Mouse (Mus musculus) hindbrain, embryonic 16.5 days (tissue): ENCODE measurements around the gene Slc7a7. TPM values are rescaled to one million over a fixed set of nuclear protein-coding genes. Genes with fewer than 3 reads are reported as not detected.

Experiments
- ATAC-seq: fragments of 200-750 bp; cut with Nextera tagmentation; 2 replicates; pipeline ENCODE4 v1.8.0; 2017; ENCODE audit warnings: moderate TSS enrichment, moderate library complexity
- H3K27ac ChIP-seq: fragments of 300-500 bp; sonication (generic); 2 replicates; pipeline ENCODE4 v1.5.1; 2014; ENCODE audit warnings: low read depth, mild to moderate bottlenecking, control low read depth, low read length, moderate library complexity
- H3K27me3 ChIP-seq: fragments of 300-500 bp; sonication (generic); replicated peaks from 2 replicates; pipeline ENCODE4 v1.6.1; 2014; ENCODE audit warnings: low read length; ENCODE audit not compliant: control insufficient read depth, insufficient read depth
- H3K36me3 ChIP-seq: fragments of 300-500 bp; sonication (generic); 2 replicates; pipeline ENCODE4 v1.6.1; 2014; ENCODE audit warnings: mild to moderate bottlenecking, low read length, moderate library complexity, mixed read lengths; ENCODE audit not compliant: control insufficient read depth, insufficient read depth
- H3K4me1 ChIP-seq: fragments of 300-500 bp; sonication (generic); 2 replicates; pipeline ENCODE4 v1.6.1; 2014; ENCODE audit warnings: low read depth, low read length; ENCODE audit not compliant: control insufficient read depth, insufficient read depth
- H3K4me2 ChIP-seq: fragments of 300-500 bp; sonication (generic); 2 replicates; pipeline ENCODE4 v1.6.1; 2014; ENCODE audit warnings: mild to moderate bottlenecking, low read length, control low read depth, moderate library complexity
- H3K4me3 ChIP-seq: fragments of 300-500 bp; sonication (generic); 2 replicates; pipeline ENCODE4 v1.5.1; 2014; ENCODE audit warnings: mild to moderate bottlenecking, low read length, control low read depth, moderate library complexity
- H3K9ac ChIP-seq: fragments of 300-500 bp; sonication (generic); 2 replicates; pipeline ENCODE4 v1.6.1; 2014; ENCODE audit warnings: low read depth, mild to moderate bottlenecking, control low read depth, low read length, moderate library complexity
- H3K9me3 ChIP-seq: fragments of 300-500 bp; sonication (generic); 2 replicates; pipeline ENCODE4 v1.6.1; 2014; ENCODE audit warnings: mild to moderate bottlenecking, low read length, moderate library complexity; ENCODE audit not compliant: control insufficient read depth
- WGBS: fragments of 180-500 bp; shearing (Covaris S2); extraction: QIAGEN DNeasy Blood & Tissue Kit; methylation state at CpG from one replicate; pipeline ENCODE4 v1.1.7; 2014; 5-methylcytosine and 5-hydroxymethylcytosine counted together
- polyA plus RNA-seq: library from polyadenylated mRNA; unstranded; fragments of >200 nt; fragmentation: Nextera tagmentation; extraction: Ambion mirVana; gene quantifications from 2 replicates; pipeline ENCODE4 v1.2.1, GENCODE M21; 2015

Gene Slc7a7
- polyA plus RNA-seq, 1 experiment from 2014 or later, result 4.9 TPM

GRCm38 (mm10) chr14:54415241-54416020, 2.1 kb downstream of the Slc7a7 start:
- H3K4me1 ChIP-seq, result 0 out of 2 replicates have a peak, but pooled peaks cover 3% of the 10 kb centered on the region
- 10% methylated on average over 13 of the region's 13 CpGs for WGBS
- no peak overlapping the region for H3K4me2 ChIP-seq
- no peak overlapping the region for H3K4me3 ChIP-seq
- no peak overlapping the region for H3K9ac ChIP-seq
- no peak overlapping the region for H3K27ac ChIP-seq
- no peak for ATAC-seq
- peaks cover 11% of the 10 kb centered on the region; the same call in 1 of the 2 replicates for H3K27me3 ChIP-seq
- H3K36me3 ChIP-seq, result no peaks in the 10 kb centered on the region
- H3K9me3 ChIP-seq, result no peaks in the 10 kb centered on the region

GRCm38 (mm10) chr14:54413877-54414700, 3.5 kb downstream of the Slc7a7 start:
- no peak overlapping the region for H3K4me3 ChIP-seq
- peak overlapping the region; percentile 31; the same call in 1 of the 2 replicates for H3K4me2 ChIP-seq
- H3K9ac ChIP-seq, result no peak overlapping the region; the same call in 1 of the 2 replicates
- peaks cover 11% of the 10 kb centered on the region; the same call in 1 of the 2 replicates for H3K27me3 ChIP-seq
- peak; percentile 50; the same call in 1 of the 2 replicates for ATAC-seq
- H3K9me3 ChIP-seq, result no peaks in the 10 kb centered on the region
- no peaks in the 10 kb centered on the region for H3K36me3 ChIP-seq
- H3K4me1 ChIP-seq, result 0 out of 2 replicates have a peak, but pooled peaks cover 3% of the 10 kb centered on the region
- no peak overlapping the region for H3K27ac ChIP-seq
- 10% methylated on average over 18 of the region's 18 CpGs for WGBS

GRCm38 (mm10) chr14:54412629-54413170, 4.9 kb downstream of the Slc7a7 start:
- Histone ChIP-seq H3K9me3 (no peaks in the 10 kb centered on the region), H3K27ac (peak overlapping the region; percentile 15; the same call in 1 of the 2 replicates), H3K4me1 (0 out of 2 replicates have a peak, but pooled peaks cover 3% of the 10 kb centered on the region), H3K4me3 (no peak overlapping the region), H3K27me3 (peaks cover 11% of the 10 kb centered on the region; the same call in 1 of the 2 replicates), H3K36me3 (no peaks in the 10 kb centered on the region), H3K9ac (no peak overlapping the region), H3K4me2 (no peak overlapping the region)
- no peak for ATAC-seq
- 39% methylated on average over 2 of the region's 2 CpGs for WGBS

GRCm38 (mm10) chr14:54412000-54412576, 5.5 kb downstream of the Slc7a7 start:
- 34% methylated on average over 9 of the region's 9 CpGs for WGBS
- Histone ChIP-seq H3K4me2 (no peak overlapping the region), H3K36me3 (no peaks in the 10 kb centered on the region), H3K9me3 (no peaks in the 10 kb centered on the region), H3K4me3 (no peak overlapping the region), H3K27me3 (0 out of 2 replicates have a peak, but pooled peaks cover 8% of the 10 kb centered on the region), H3K9ac (no peak overlapping the region), H3K4me1 (0 out of 2 replicates have a peak, but pooled peaks cover 3% of the 10 kb centered on the region), H3K27ac (no peak overlapping the region)
- ATAC-seq, result no peak

GRCm38 (mm10) chr14:54409980-54410810, 7.4 kb downstream of the Slc7a7 start:
- no peaks in the 10 kb centered on the region for H3K9me3 ChIP-seq
- no peaks in the 10 kb centered on the region for H3K36me3 ChIP-seq
- H3K4me2 ChIP-seq, result 0 out of 2 replicates have a peak overlapping the region, but pooled peaks have one; percentile 15
- no peak overlapping the region for H3K4me3 ChIP-seq
- 42% methylated on average over 17 of the region's 17 CpGs for WGBS
- no peak for ATAC-seq
- 0 out of 2 replicates have a peak, but pooled peaks cover 6% of the 10 kb centered on the region for H3K27me3 ChIP-seq
- H3K27ac ChIP-seq, result 0 out of 2 replicates have a peak overlapping the region, but pooled peaks have one; percentile 12
- 0 out of 2 replicates have a peak overlapping the region, but pooled peaks have one; percentile 15 for H3K9ac ChIP-seq
- 0 out of 2 replicates have a peak, but pooled peaks cover 3% of the 10 kb centered on the region for H3K4me1 ChIP-seq

GRCm38 (mm10) chr14:54409057-54409645, 8.4 kb downstream of the Slc7a7 start:
- no peak overlapping the region for H3K4me3 ChIP-seq
- no peaks in the 10 kb centered on the region for H3K9me3 ChIP-seq
- H3K27me3 ChIP-seq, result 0 out of 2 replicates have a peak, but pooled peaks cover 2% of the 10 kb centered on the region
- no peaks in the 10 kb centered on the region for H3K36me3 ChIP-seq
- H3K4me1 ChIP-seq, result 0 out of 2 replicates have a peak, but pooled peaks cover 3% of the 10 kb centered on the region
- no peak overlapping the region for H3K27ac ChIP-seq
- ATAC-seq, result no peak
- 78% methylated on average over 7 of the region's 7 CpGs for WGBS
- H3K9ac ChIP-seq, result no peak overlapping the region
- H3K4me2 ChIP-seq, result no peak overlapping the region

- H3K36me3 ChIP-seq, result no peaks in the 10 kb centered on the region
- no peaks in the 10 kb centered on the region for H3K9me3 ChIP-seq
- no peak for ATAC-seq
- no peaks in the 10 kb centered on the region for H3K27me3 ChIP-seq
- H3K4me1 ChIP-seq, result no peaks in the 10 kb centered on the region
- WGBS, result 81% methylated on average over 25 of the region's 25 CpGs
- no peak overlapping the region for H3K4me3 ChIP-seq
- no peak overlapping the region for H3K9ac ChIP-seq
- no peak overlapping the region for H3K27ac ChIP-seq
- no peak overlapping the region for H3K4me2 ChIP-seq
Observed at GRCm38 (mm10) chr14:54408336-54409056, 9.1 kb downstream of the Slc7a7 start.
